Mouse (Mus musculus) ES-E14 (cell line): ENCODE results near the gene Klhl26. TPM values are rescaled to one million over a fixed set of nuclear protein-coding genes. Genes with fewer than 3 reads are reported as not detected.

ENCODE experiments used
- DNase-seq: peaks from one replicate; pipeline ENCODE4 v3.0.0-alpha.2; 2013; ENCODE audit warnings: low read depth, low spot score
- H3K27ac ChIP-seq: 2 replicates; pipeline ENCODE4 v1.5.1; 2012; ENCODE audit warnings: low read depth, mild to moderate bottlenecking, low read length, moderate library complexity, mixed read lengths; ENCODE audit not compliant: poor library complexity, insufficient read depth, severe bottlenecking
- H3K36me3 ChIP-seq: 2 replicates; pipeline ENCODE4 v1.6.1; 2012; ENCODE audit warnings: mild to moderate bottlenecking, low read length, moderate library complexity, mixed read lengths; ENCODE audit not compliant: control insufficient read depth, poor library complexity, insufficient read depth, severe bottlenecking
- H3K4me1 ChIP-seq, 2 experiments: fragments of 150-350 bp in 1 of 2; sonication (generic) in 1 of 2; 2 replicates each; pipeline ENCODE4 v1.6.1; 2012; ENCODE audit warnings: low read length in 2 of 2, mild to moderate bottlenecking in 1 of 2, mixed read lengths in 1 of 2; ENCODE audit not compliant: control insufficient read depth in 2 of 2, insufficient read depth in 2 of 2, poor library complexity in 1 of 2
- H3K4me3 ChIP-seq, 2 experiments: fragments of 150-350 bp in 1 of 2; sonication (generic) in 1 of 2; 2 replicates each; pipeline ENCODE4 v1.5.1; 2012; ENCODE audit warnings: low read length in 2 of 2, low read depth in 1 of 2, mild to moderate bottlenecking in 1 of 2, mixed read lengths in 1 of 2; ENCODE audit not compliant: insufficient read depth in 1 of 2, poor library complexity in 1 of 2, severe bottlenecking in 1 of 2
- H3K9ac ChIP-seq: 2 replicates; pipeline ENCODE4 v1.6.1; 2012; ENCODE audit warnings: low read depth, mild to moderate bottlenecking, low read length, mixed read lengths; ENCODE audit not compliant: poor library complexity, insufficient read depth, severe bottlenecking
- H3K9me3 ChIP-seq: fragments of 150-350 bp; sonication (generic); 2 replicates; pipeline ENCODE4 v1.6.1; 2012; ENCODE audit warnings: low read depth, mild to moderate bottlenecking, low read length; ENCODE audit not compliant: control insufficient read depth, insufficient read depth
- CHD2 ChIP-seq: IDR thresholded peaks from 2 replicates; pipeline ENCODE4 v1.6.1; 2014; ENCODE audit warnings: mild to moderate bottlenecking, low read depth, low read length, inconsistent platforms
- HCFC1 ChIP-seq: IDR thresholded peaks from 2 replicates; pipeline ENCODE4 v1.6.1; 2012; ENCODE audit warnings: low read length, inconsistent platforms, borderline replicate concordance; ENCODE audit not compliant: insufficient read depth
- MAFK ChIP-seq: IDR thresholded peaks from 2 replicates; pipeline ENCODE4 v1.6.1; 2014; ENCODE audit warnings: mild to moderate bottlenecking, low read depth, low read length, inconsistent platforms; ENCODE audit not compliant: insufficient read depth
- ZC3H11A ChIP-seq: IDR thresholded peaks from 2 replicates; pipeline ENCODE4 v1.6.1; 2012; ENCODE audit warnings: low read depth, mild to moderate bottlenecking, inconsistent platforms, low read length, borderline replicate concordance
- ZNF384 ChIP-seq: IDR thresholded peaks from 2 replicates; pipeline ENCODE4 v1.6.1; 2012; ENCODE audit warnings: low read depth, low read length, inconsistent platforms
- in situ Hi-C, 2 experiments: fragments of 600-800 bp; cut with MboI; formaldehyde crosslinking; loops; one replicate each; pipeline ENCODE4 v1.15.1; 2025; ENCODE audit warnings: low sequenced_read_pairs in 2 of 2, inconsistent platforms in 1 of 2; ENCODE audit not compliant: unreplicated experiment in 2 of 2
- total RNA-seq: library from RNA; depleted of rRNA; stranded (reverse); fragments of 300-350 nt; gene quantifications from 2 replicates; pipeline ENCODE4 v1.2.3, GENCODE M21; 2012

Gene Klhl26
- total RNA-seq, 1 experiment: 22.8 TPM

- in situ Hi-C loops: no loop called here
Observed at GRCm38 (mm10) chr8:70467229-70467725, 9.5 kb downstream of the Klhl26 start.

GRCm38 (mm10) chr8:70466771-70467170, 10.0 kb downstream of the Klhl26 start:
- no peak for DNase-seq
- H3K4me1 ChIP-seq: peaks cover 3 to 12% of the 10 kb centered on the region in 2 experiments; a peak in 2 of 4 replicates
- H3K27ac ChIP-seq: no peak overlapping the region
- no peaks in the 10 kb centered on the region; the same call in 1 of the 2 replicates for H3K36me3 ChIP-seq
- H3K9ac ChIP-seq: peak overlapping the region; percentile 17; the same call in 1 of the 2 replicates
- in situ Hi-C loops: no loop called here
- H3K4me3 ChIP-seq: no peak overlapping the region
- H3K9me3 ChIP-seq: no peaks in the 10 kb centered on the region
- no peak for TF ChIP-seq CHD2
- TF ChIP-seq MAFK: no peak
- no peak for TF ChIP-seq ZC3H11A
- TF ChIP-seq HCFC1: no peak
- no peak for TF ChIP-seq ZNF384

More at GRCm38 (mm10) chr8:70467229-70467725, 9.5 kb downstream of the Klhl26 start:
- Histone ChIP-seq H3K4me1 (peaks cover 3 to 12% of the 10 kb centered on the region in 2 experiments; a peak in 2 of 4 replicates), H3K36me3 (no peaks in the 10 kb centered on the region; the same call in 1 of the 2 replicates), H3K9me3 (no peaks in the 10 kb centered on the region), H3K27ac (no peak overlapping the region), H3K4me3 (no peak overlapping the region), H3K9ac (peak overlapping the region; percentile 17; the same call in 1 of the 2 replicates)
- no peak for DNase-seq
- TF ChIP-seq MAFK (no peak), CHD2 (no peak), HCFC1 (no peak), ZC3H11A (no peak), ZNF384 (no peak)

GRCm38 (mm10) chr8:70466305-70466704, 10.5 kb downstream of the Klhl26 start:
- Histone ChIP-seq H3K27ac (no peak overlapping the region), H3K4me1 (peaks cover 3 to 12% of the 10 kb centered on the region in 2 experiments; a peak in 2 of 4 replicates), H3K36me3 (no peaks in the 10 kb centered on the region; the same call in 1 of the 2 replicates), H3K9ac (no peak overlapping the region), H3K9me3 (no peaks in the 10 kb centered on the region), H3K4me3 (no peak overlapping the region)
- DNase-seq: no peak
- in situ Hi-C loops: no loop called here
- TF ChIP-seq HCFC1 (no peak), CHD2 (no peak), MAFK (no peak), ZNF384 (no peak), ZC3H11A (no peak)

GRCm38 (mm10) chr8:70465701-70466100, 11.1 kb downstream of the Klhl26 start:
- H3K4me3 ChIP-seq: no peak overlapping the region
- H3K36me3 ChIP-seq: no peaks in the 10 kb centered on the region; the same call in 1 of the 2 replicates
- H3K9me3 ChIP-seq: no peaks in the 10 kb centered on the region
- no peak overlapping the region for H3K9ac ChIP-seq
- TF ChIP-seq MAFK (no peak), HCFC1 (no peak), ZC3H11A (no peak), ZNF384 (no peak), CHD2 (no peak)
- in situ Hi-C loops: no loop called here
- no peak overlapping the region for H3K27ac ChIP-seq
- peaks cover 3 to 12% of the 10 kb centered on the region in 2 experiments; a peak in 2 of 4 replicates for H3K4me1 ChIP-seq
- no peak for DNase-seq
